Mouse (Mus musculus): ENCODE measurements around the gene Ugt1a9. TPM values are rescaled to one million over a fixed set of nuclear protein-coding genes. Genes with fewer than 3 reads are reported as not detected.

The Ugt1a9 gene
- polyA plus RNA-seq, 1 experiment from 2014 or later: not detected

DNA sequence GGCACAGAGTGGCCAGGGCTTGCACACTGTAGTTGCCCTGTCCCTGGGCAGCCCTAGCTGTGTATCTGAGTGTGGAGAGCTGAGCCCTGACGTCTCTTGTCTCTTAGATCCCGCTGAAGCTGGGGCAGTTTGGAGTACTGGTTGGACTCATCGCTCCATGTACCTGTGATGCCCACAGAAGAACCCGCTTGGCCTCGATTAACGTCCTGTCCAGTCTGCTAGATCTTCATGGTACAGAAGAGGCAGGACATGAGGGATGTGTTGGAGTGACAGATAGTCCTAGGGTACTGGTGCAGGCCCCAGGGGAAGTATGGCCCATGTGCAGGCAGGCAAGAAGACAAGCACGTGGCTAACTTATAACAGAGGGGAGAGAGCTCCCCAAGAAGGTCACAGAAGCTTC is 179.0 kb downstream of the Ugt1a9 start:
- 77% methylated on average over 7 of the region's 7 CpGs for WGBS
- no peak for ATAC-seq (ENCODE audit: insufficient number of reproducible peaks, low FRiP score, low TSS enrichment, low read depth)
- no peaks in the 10 kb centered on the region for H3K36me3 ChIP-seq

DNA sequence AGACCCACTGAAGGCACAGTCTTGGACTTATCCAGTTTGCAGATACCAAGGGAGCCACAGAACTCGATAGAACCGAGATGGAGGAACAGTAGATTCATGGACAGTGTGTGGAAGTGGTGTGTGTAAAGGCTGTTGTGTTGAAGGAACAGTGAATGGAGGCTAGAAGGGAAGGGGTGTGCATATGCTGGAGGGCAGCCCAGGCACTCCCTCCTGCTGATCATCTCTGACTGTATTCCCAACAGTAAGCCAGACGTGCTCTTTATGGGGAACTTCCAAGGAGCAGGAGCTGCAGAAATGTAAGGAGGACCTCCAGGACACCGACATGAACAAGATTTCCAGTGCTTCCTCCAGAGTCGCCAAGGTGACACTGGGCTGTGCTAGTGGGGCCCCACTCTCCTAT is 179.4 kb downstream of the Ugt1a9 start:
- ATAC-seq (ENCODE audit: insufficient number of reproducible peaks, low FRiP score, low TSS enrichment, low read depth): no peak
- peaks cover 63% of the 10 kb centered on the region for H3K9me3 ChIP-seq
- H3K4me3 ChIP-seq: no peak overlapping the region
- H3K27ac ChIP-seq: no peak overlapping the region
- 80% methylated on average over 5 of the region's 5 CpGs for WGBS
- no peaks in the 10 kb centered on the region for H3K36me3 ChIP-seq
- no peaks in the 10 kb centered on the region for H3K27me3 ChIP-seq
- no peak overlapping the region for H3K4me2 ChIP-seq
- no peaks in the 10 kb centered on the region for H3K4me1 ChIP-seq
- no peak overlapping the region for H3K9ac ChIP-seq

More for the DNA sequence above, 179.0 kb downstream of the Ugt1a9 start:
- no peak overlapping the region for H3K4me2 ChIP-seq
- H3K27ac ChIP-seq: no peak overlapping the region
- H3K4me1 ChIP-seq: no peaks in the 10 kb centered on the region
- no peak overlapping the region for H3K4me3 ChIP-seq
- peaks cover 66% of the 10 kb centered on the region for H3K9me3 ChIP-seq
- no peak overlapping the region for H3K9ac ChIP-seq
- H3K27me3 ChIP-seq: no peaks in the 10 kb centered on the region

DNA sequence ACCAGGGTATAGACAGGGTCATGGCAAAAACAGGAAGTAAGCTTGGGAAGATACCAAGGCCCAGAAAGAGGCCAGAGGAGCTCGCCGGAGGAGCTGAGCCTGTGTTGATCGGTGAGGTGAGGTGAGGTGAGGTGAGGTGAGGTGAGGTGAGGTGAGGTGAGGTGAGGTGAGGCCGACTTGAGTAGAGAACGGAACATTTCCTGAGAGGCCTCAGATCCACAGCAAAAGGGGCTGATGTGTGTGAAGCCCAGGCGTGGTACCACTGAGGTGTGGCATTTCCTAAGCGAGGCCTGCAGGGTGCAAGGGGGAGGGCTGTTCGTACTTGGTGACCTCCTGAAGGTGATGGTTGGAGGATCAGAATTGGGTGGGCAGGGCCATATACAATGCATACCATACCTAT is 182.5 kb downstream of the Ugt1a9 start:
- Histone ChIP-seq H3K9ac (no peak overlapping the region), H3K4me2 (no peak overlapping the region), H3K27me3 (no peaks in the 10 kb centered on the region), H3K4me1 (no peaks in the 10 kb centered on the region; the same call in 1 of the 2 replicates), H3K27ac (no peak overlapping the region), H3K4me3 (no peak overlapping the region), H3K36me3 (no peaks in the 10 kb centered on the region), H3K9me3 (peaks cover 44% of the 10 kb centered on the region)
- 70% methylated on average over 8 of the region's 8 CpGs for WGBS
- ATAC-seq (ENCODE audit: insufficient number of reproducible peaks, low FRiP score, low TSS enrichment, low read depth): no peak; the same call in 1 of the 2 replicates

DNA sequence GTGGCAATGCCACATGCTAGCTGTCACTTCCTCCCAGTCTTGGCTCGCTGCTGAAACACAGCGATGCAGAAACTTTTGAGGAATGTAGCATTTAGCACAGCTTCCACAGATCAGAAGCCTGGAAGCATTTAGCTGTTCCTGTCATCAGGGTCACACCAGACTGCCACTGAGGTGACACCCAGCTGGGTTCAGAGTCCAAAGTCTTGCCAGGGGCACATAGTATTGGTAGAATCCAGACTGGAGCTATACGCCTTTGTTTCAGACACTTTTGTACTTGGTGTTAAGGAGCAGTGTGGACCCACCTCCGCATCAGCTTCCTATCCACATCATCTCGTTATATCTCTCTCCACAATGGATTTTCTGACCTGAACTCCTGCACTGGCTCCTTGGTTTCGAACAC is 182.9 kb downstream of the Ugt1a9 start:
- no peaks in the 10 kb centered on the region for H3K36me3 ChIP-seq
- WGBS: 71% methylated on average over 6 of the region's 6 CpGs
- H3K4me3 ChIP-seq: no peak overlapping the region
- H3K27me3 ChIP-seq: no peaks in the 10 kb centered on the region
- H3K4me1 ChIP-seq: no peaks in the 10 kb centered on the region; the same call in 1 of the 2 replicates
- H3K27ac ChIP-seq: no peak overlapping the region
- peaks cover 44% of the 10 kb centered on the region for H3K9me3 ChIP-seq
- H3K9ac ChIP-seq: no peak overlapping the region
- H3K4me2 ChIP-seq: no peak overlapping the region
- ATAC-seq (ENCODE audit: insufficient number of reproducible peaks, low FRiP score, low TSS enrichment, low read depth): no peak

DNA sequence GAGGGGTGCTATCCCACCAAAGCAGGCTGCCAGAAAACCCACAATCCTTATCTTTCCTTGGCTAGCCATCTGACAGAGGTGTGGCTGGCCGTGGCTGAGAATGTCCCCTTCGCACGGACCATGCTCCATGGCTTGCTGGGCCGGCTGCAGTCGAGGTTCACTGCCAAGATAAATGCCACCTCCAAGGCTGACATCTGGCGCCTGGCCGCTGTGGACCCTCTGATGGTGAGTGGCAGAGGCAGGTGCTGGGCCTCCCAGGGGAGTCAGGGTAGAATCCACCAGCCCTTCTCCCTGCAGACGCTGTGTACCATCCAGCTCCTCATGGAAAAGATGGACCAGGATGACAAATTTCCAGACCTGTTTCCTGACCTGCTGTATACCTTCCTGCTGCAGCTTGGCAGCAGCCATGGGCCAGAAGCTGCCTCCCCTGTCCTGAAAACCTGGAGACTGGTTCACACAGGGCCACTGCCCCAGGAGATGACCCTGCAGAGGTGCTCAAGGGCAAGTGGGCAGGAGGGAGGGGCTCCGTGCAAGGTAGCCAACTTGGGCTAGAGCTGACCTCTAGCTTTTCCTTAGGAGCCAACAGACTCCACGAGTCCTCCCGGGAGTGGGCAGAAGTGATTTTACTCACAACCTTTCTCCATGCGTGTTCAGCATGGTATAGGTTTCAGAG is 184.3 kb downstream of the Ugt1a9 start:
- peaks cover 7% of the 10 kb centered on the region for H3K4me1 ChIP-seq
- 0 out of 2 replicates have a peak, but pooled peaks have one; percentile 0 for ATAC-seq (ENCODE audit: insufficient number of reproducible peaks, low FRiP score, low TSS enrichment, low read depth)
- no peak overlapping the region for H3K4me2 ChIP-seq
- no peak overlapping the region for H3K4me3 ChIP-seq
- no peaks in the 10 kb centered on the region for H3K27me3 ChIP-seq
- WGBS: 85% methylated on average over 12 of the region's 12 CpGs
- peaks cover 9% of the 10 kb centered on the region for H3K36me3 ChIP-seq
- H3K9me3 ChIP-seq: peaks cover 32% of the 10 kb centered on the region
- H3K9ac ChIP-seq: no peak overlapping the region
- no peak overlapping the region for H3K27ac ChIP-seq

DNA sequence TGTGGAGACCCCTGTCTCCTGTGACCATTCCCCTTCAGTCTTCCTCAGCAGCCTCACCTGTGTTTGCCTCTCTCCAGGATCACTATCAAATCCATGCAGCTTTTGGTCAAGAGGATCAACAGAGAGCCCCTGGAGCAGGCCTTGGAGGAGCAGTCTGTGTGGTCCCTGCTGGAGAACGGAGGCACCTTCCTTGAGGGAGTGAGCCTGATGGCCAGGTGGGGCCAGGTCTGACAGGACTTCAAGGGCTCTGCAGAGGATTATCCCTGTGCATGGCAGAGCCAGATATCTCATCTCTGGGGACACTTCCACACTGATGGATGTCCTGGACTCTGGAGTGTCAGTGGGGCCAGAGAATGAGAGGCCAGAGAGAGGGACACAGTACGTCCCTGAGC is 184.9 kb downstream of the Ugt1a9 start:
- Histone ChIP-seq H3K27ac (no peak overlapping the region), H3K4me1 (peaks cover 7% of the 10 kb centered on the region), H3K4me3 (no peak overlapping the region), H3K4me2 (no peak overlapping the region), H3K9ac (no peak overlapping the region), H3K36me3 (peaks cover 14% of the 10 kb centered on the region), H3K27me3 (no peaks in the 10 kb centered on the region), H3K9me3 (peaks cover 28% of the 10 kb centered on the region)
- no peak for ATAC-seq (ENCODE audit: insufficient number of reproducible peaks, low FRiP score, low TSS enrichment, low read depth)
- WGBS: 51% methylated on average over 2 of the region's 2 CpGs

DNA sequence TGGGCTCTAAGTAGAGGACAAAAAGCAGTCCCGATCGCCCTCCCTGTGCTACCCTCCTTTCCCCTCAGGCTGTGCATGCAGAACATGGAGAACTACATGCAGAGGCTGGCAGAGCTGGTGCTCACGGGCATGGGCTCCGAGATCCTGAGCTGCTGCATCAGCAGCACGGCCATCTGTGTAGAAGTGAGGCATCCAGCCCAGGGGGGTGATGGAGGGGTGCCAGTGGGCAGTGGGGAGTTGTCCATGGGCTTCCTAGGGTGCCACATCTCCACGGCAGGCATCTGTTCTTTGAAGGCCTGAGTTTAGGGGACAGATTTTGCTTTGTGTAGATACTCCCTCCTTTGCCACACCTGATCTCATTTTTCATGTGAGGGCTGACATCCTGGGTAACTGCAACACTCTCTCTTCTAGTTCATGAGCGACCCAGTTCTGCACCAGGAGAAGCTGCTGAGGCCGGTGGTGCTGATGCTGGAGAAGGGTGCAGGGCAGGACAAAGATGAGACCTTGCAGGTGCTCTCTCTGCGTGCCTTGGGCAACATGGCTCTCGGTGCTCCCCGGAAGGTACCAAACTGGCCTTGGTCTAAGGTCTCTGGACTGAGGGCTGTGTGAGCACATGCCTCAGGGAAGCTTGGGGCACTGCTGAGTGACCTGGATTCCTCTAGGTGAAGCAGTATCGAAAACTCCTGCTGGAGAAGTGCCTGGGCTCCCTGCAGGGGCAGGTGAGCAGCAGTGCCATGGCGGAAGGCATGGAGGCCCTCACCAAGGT is 185.6 kb downstream of the Ugt1a9 start:
- peaks cover 21% of the 10 kb centered on the region for H3K36me3 ChIP-seq
- H3K9ac ChIP-seq: no peak overlapping the region
- no peak for ATAC-seq (ENCODE audit: insufficient number of reproducible peaks, low FRiP score, low TSS enrichment, low read depth)

DNA sequence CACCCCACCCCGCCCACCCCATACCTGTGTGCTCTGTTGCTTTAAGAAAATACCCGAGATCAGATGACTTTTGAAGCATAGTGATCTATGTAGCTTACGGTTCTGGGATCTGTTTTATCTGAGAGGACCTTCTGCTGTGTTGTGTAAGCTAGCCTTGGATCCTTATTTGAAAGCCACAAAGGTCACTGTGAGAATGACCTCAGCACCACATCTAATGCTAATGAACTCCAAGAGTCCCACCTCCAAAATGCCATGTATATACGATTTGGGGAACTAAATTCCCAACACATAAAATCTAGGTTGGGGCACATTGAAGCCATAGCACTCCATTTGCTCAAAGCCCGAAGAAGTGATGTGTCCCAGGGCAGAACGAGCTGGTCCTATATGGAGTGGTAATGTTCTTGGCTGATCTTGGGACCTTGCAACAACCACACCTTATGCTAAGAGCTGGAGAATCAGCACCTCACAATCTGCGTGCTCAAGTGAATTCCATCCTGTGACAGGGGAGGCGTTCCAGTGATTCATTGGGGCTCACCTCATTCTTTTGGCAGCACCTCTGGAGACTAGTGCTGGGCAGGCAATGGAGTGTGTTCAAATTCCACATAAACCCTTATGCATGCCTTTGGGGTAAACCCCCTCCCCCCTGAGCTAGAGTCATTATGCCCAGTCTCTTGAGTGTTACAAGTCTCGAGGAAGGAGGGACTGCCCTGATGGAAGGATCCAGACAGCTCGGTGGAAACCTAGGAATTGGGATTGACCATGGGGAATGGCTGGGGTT is 186.5 kb downstream of the Ugt1a9 start:
- H3K9me3 ChIP-seq: peaks cover 16% of the 10 kb centered on the region
- H3K4me3 ChIP-seq: no peak overlapping the region
- no peak overlapping the region for H3K9ac ChIP-seq
- WGBS: 69% methylated on average over 10 of the region's 10 CpGs
- H3K36me3 ChIP-seq: peaks cover 30% of the 10 kb centered on the region
- H3K27ac ChIP-seq: no peak overlapping the region
- no peak overlapping the region for H3K4me2 ChIP-seq
- no peaks in the 10 kb centered on the region for H3K27me3 ChIP-seq
- peaks cover 14% of the 10 kb centered on the region for H3K4me1 ChIP-seq
- no peak for ATAC-seq (ENCODE audit: insufficient number of reproducible peaks, low FRiP score, low TSS enrichment, low read depth)

More for the DNA sequence above, 185.6 kb downstream of the Ugt1a9 start:
- WGBS: 77% methylated on average over 13 of the region's 13 CpGs
- Histone ChIP-seq H3K27me3 (no peaks in the 10 kb centered on the region), H3K4me3 (no peak overlapping the region), H3K9me3 (peaks cover 21% of the 10 kb centered on the region), H3K4me2 (no peak overlapping the region), H3K4me1 (peaks cover 7% of the 10 kb centered on the region), H3K27ac (no peak overlapping the region)

DNA sequence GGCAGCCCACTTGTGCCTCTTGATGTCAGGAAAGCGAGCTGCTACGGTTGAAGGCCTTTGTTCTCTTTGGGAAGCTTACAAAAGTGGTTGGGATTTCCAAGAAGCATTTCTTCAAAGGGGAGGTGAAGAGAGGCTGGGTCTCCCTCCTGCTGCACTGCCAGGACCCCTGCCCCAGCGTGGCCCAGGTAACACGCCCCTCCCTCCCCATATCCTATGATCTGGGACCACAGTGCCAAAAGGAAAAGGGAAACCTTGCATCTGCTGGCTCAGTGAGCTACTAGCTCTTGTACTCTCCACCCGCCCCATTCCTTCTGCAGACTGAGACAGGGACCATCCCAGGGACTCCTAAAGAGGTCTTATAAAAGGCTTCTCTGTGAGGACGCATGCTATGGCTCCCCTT is 187.1 kb downstream of the Ugt1a9 start:
- WGBS: 83% methylated on average over 6 of the region's 6 CpGs

DNA sequence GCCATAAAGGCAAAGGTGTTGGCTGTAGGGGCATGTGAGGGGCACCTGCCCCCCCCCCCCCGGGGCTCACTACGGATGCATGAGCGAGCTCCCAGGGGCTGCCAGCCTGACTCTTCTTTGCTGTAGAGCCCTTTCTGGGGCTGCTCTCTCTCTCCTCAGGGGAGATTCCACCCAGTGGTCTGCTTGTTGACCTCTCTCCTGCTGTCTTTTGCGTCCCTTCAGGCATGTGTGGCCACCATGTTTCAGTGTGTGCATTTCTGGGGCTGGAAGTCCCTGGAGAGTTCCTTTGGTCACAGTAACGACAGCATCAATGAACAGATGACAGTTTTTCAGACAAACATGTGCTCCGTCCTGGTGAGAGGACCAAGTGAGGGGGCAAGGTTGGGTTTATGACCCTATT is 187.8 kb downstream of the Ugt1a9 start:
- Histone ChIP-seq H3K4me2 (no peak overlapping the region), H3K4me1 (peaks cover 14% of the 10 kb centered on the region), H3K27ac (no peak overlapping the region), H3K4me3 (no peak overlapping the region), H3K36me3 (peaks cover 42% of the 10 kb centered on the region), H3K9ac (no peak overlapping the region), H3K27me3 (no peaks in the 10 kb centered on the region), H3K9me3 (0 out of 2 replicates have a peak, but pooled peaks cover 5% of the 10 kb centered on the region)
- ATAC-seq (ENCODE audit: insufficient number of reproducible peaks, low FRiP score, low TSS enrichment, low read depth): no peak
- 66% methylated on average over 6 of the region's 6 CpGs for WGBS

More for the DNA sequence above, 187.1 kb downstream of the Ugt1a9 start:
- H3K9me3 ChIP-seq: 0 out of 2 replicates have a peak, but pooled peaks cover 10% of the 10 kb centered on the region
- no peak overlapping the region for H3K27ac ChIP-seq
- no peak overlapping the region for H3K4me3 ChIP-seq
- no peak for ATAC-seq (ENCODE audit: insufficient number of reproducible peaks, low FRiP score, low TSS enrichment, low read depth)
- peaks cover 14% of the 10 kb centered on the region for H3K4me1 ChIP-seq
- H3K27me3 ChIP-seq: no peaks in the 10 kb centered on the region
- no peak overlapping the region for H3K4me2 ChIP-seq
- no peak overlapping the region for H3K9ac ChIP-seq
- H3K36me3 ChIP-seq: peaks cover 36% of the 10 kb centered on the region

DNA sequence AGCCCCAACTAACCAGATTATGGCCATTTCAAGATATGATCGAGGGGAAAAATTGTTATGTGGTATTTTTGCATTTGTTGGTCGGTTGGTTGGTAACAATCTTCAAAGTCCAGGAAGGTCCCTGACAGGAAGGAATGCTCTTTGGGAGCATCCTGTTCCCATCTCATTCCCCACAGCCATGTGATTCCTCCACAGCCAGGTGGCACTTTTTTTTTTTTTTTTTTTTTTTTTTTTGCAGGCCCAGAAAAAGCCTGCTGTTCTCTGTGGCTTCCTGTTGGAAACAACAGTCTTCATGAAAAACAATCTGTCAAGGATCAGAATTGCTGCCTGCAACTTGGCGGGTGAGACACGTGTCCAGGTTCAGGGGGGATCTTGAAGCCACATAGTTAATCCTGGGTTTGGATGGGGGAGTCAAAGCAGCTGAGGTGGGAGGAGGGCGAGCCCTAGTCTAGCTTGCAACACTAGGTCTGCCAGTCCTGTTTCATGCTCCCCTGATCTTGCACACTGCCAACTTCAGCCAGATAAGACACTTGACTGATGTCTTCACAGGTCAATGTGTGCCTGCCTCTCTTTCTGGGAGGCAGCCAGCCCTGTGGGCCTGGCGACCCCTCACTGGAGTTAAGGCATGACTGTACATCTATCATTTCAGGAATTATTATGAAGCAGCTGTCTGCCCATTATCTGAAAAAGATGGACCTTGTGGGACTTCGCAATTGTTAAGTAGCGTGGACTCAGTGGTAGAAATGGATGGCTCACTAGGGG is 188.5 kb downstream of the Ugt1a9 start:
- ATAC-seq (ENCODE audit: insufficient number of reproducible peaks, low FRiP score, low TSS enrichment, low read depth): no peak
- Histone ChIP-seq H3K9ac (no peak overlapping the region), H3K4me2 (no peak overlapping the region), H3K36me3 (peaks cover 50% of the 10 kb centered on the region), H3K27me3 (no peaks in the 10 kb centered on the region), H3K4me3 (no peak overlapping the region), H3K27ac (peak overlapping the region; percentile 1; the same call in 1 of the 2 replicates), H3K4me1 (peaks cover 14% of the 10 kb centered on the region), H3K9me3 (0 out of 2 replicates have a peak, but pooled peaks cover 5% of the 10 kb centered on the region)
- WGBS: 72% methylated on average over 8 of the region's 8 CpGs
